Mouse (Mus musculus) urinary bladder, postnatal 4 days (tissue): ENCODE measurements around the gene Gm20696.

Source experiments
- DNase-seq, 2 experiments: peaks; one replicate each; pipeline ENCODE4 v3.0.0; 2021 to 2022; ENCODE audit warnings: low spot score in 2 of 2

Gene Gm20696

GRCm38 (mm10) chr6:99665457-99666317, 910 bp downstream of the Gm20696 start:
- no peak for DNase-seq

- DNase-seq, result no peak
Observed at GRCm38 (mm10) chr6:99663232-99663631, 3.4 kb downstream of the Gm20696 start.

GRCm38 (mm10) chr6:99660443-99660842, 6.2 kb downstream of the Gm20696 start:
- no peak for DNase-seq

- no peak for DNase-seq
Observed at GRCm38 (mm10) chr6:99658586-99658985, 8.0 kb downstream of the Gm20696 start.

GRCm38 (mm10) chr6:99656088-99656487, 10.5 kb downstream of the Gm20696 start:
- no peak for DNase-seq

- no peak for DNase-seq
Observed at GRCm38 (mm10) chr6:99655488-99655887, 11.1 kb downstream of the Gm20696 start.

GRCm38 (mm10) chr6:99654343-99654742, 12.3 kb downstream of the Gm20696 start:
- DNase-seq, result no peak

GRCm38 (mm10) chr6:99652341-99652740, 14.3 kb downstream of the Gm20696 start:
- no peak for DNase-seq

- DNase-seq, result no peak
Observed at GRCm38 (mm10) chr6:99649307-99649706, 17.3 kb downstream of the Gm20696 start.

- no peak for DNase-seq
Observed at GRCm38 (mm10) chr6:99646344-99646743, 20.3 kb downstream of the Gm20696 start.

- DNase-seq, result no peak
Observed at GRCm38 (mm10) chr6:99644876-99645275, 21.7 kb downstream of the Gm20696 start.

GRCm38 (mm10) chr6:99644386-99644785, 22.2 kb downstream of the Gm20696 start:
- DNase-seq, result no peak

GRCm38 (mm10) chr6:99643439-99644199, 23.0 kb downstream of the Gm20696 start:
- peak in 1 of 2 experiments; percentile 67 for DNase-seq

GRCm38 (mm10) chr6:99637456-99637855, 29.1 kb downstream of the Gm20696 start:
- no peak for DNase-seq

GRCm38 (mm10) chr6:99636801-99637200, 29.8 kb downstream of the Gm20696 start:
- DNase-seq, result no peak

GRCm38 (mm10) chr6:99636121-99636520, 30.5 kb downstream of the Gm20696 start:
- DNase-seq, result no peak

- no peak for DNase-seq
Observed at GRCm38 (mm10) chr6:99632121-99632980, 34.2 kb downstream of the Gm20696 start.

GRCm38 (mm10) chr6:99631637-99632036, 35.0 kb downstream of the Gm20696 start:
- no peak for DNase-seq

GRCm38 (mm10) chr6:99629726-99630458, 36.7 kb downstream of the Gm20696 start:
- DNase-seq, result no peak

GRCm38 (mm10) chr6:99626347-99626746, 40.2 kb downstream of the Gm20696 start:
- no peak for DNase-seq

- no peak for DNase-seq
Observed at GRCm38 (mm10) chr6:99625803-99626202, 40.8 kb downstream of the Gm20696 start.
